Mouse (Mus musculus): ENCODE measurements around the gene Myo9b. TPM values are rescaled to one million over a fixed set of nuclear protein-coding genes. Genes with fewer than 3 reads are reported as not detected.
"Not testable (repeated sequence)": the region's sequence is repeated elsewhere in the genome, so short reads cannot be mapped to it uniquely, and the experiment has no call there.

The Myo9b gene
- total RNA-seq, 1 experiment, result 36.1 TPM

GRCm38 (mm10) chr8:71282621-71283020 lies 10.1 kb downstream of the Myo9b start:
- no peak overlapping the region for H3K9ac ChIP-seq (ENCODE audit: insufficient read depth, low read depth, low read length, poor library complexity, severe bottlenecking)
- no peak overlapping the region for H3K27ac ChIP-seq (ENCODE audit: insufficient read depth, low read depth, low read length, poor library complexity, severe bottlenecking)
- no peaks in the 10 kb centered on the region for H3K9me3 ChIP-seq (ENCODE audit: control insufficient read depth, insufficient read depth, low read depth, low read length)
- in situ Hi-C loops (cut with MboI; ENCODE audit: low sequenced_read_pairs in 2 of 2, unreplicated experiment in 2 of 2), result no loop called here
- H3K4me1 ChIP-seq (ENCODE audit: control insufficient read depth in 2 of 2, insufficient read depth in 2 of 2, low read length in 2 of 2, poor library complexity in 1 of 2), result peaks cover 0 to 8% of the 10 kb centered on the region in 2 experiments; a peak in 1 of 4 replicates
- peaks cover 2% of the 10 kb centered on the region; the same call in 1 of the 2 replicates for H3K36me3 ChIP-seq (ENCODE audit: control insufficient read depth, insufficient read depth, low read length, poor library complexity, severe bottlenecking)
- H3K4me3 ChIP-seq (ENCODE audit: insufficient read depth in 1 of 2, low read depth in 1 of 2, low read length in 2 of 2, poor library complexity in 1 of 2, severe bottlenecking in 1 of 2), result no peak overlapping the region
- no peak for TF ChIP-seq MAFK (IDR thresholded peaks at IDR 0.05; ENCODE audit: insufficient read depth, low read depth, low read length)
- no peak for TF ChIP-seq ZC3H11A (IDR thresholded peaks at IDR 0.05; ENCODE audit: borderline replicate concordance, low read depth, low read length)
- no peak for TF ChIP-seq CHD2 (IDR thresholded peaks at IDR 0.05; ENCODE audit: low read depth, low read length)
- no peak for TF ChIP-seq ZNF384 (IDR thresholded peaks at IDR 0.05; ENCODE audit: low read depth, low read length)
- no peak for TF ChIP-seq HCFC1 (IDR thresholded peaks at IDR 0.05; ENCODE audit: borderline replicate concordance, insufficient read depth, low read length)
- no peak for DNase-seq (ENCODE audit: low read depth, low spot score)

GRCm38 (mm10) chr8:71286223-71286622 lies 13.7 kb downstream of the Myo9b start:
- not testable (repeated sequence) for H3K9me3 ChIP-seq (ENCODE audit: control insufficient read depth, insufficient read depth, low read depth, low read length); H3K4me3 ChIP-seq (ENCODE audit: insufficient read depth in 1 of 2, low read depth in 1 of 2, low read length in 2 of 2, poor library complexity in 1 of 2, severe bottlenecking in 1 of 2); DNase-seq (ENCODE audit: low read depth, low spot score); H3K27ac ChIP-seq (ENCODE audit: insufficient read depth, low read depth, low read length, poor library complexity, severe bottlenecking); H3K9ac ChIP-seq (ENCODE audit: insufficient read depth, low read depth, low read length, poor library complexity, severe bottlenecking)
- Histone ChIP-seq H3K4me1 (ENCODE audit: control insufficient read depth in 2 of 2, insufficient read depth in 2 of 2, low read length in 2 of 2, poor library complexity in 1 of 2) (peaks cover 0 to 14% of the 10 kb centered on the region in 2 experiments; a peak in 1 of 4 replicates), H3K36me3 (ENCODE audit: control insufficient read depth, insufficient read depth, low read length, poor library complexity, severe bottlenecking) (peaks cover 17% of the 10 kb centered on the region; the same call in 1 of the 2 replicates)
- in situ Hi-C loops (cut with MboI; ENCODE audit: low sequenced_read_pairs in 2 of 2, unreplicated experiment in 2 of 2), result loop anchor here (5.0 kb wide), 1 partner anchor 461 kb away; no protein-coding TSS in a partner anchor

- Histone ChIP-seq H3K4me3 (ENCODE audit: insufficient read depth in 1 of 2, low read depth in 1 of 2, low read length in 2 of 2, poor library complexity in 1 of 2, severe bottlenecking in 1 of 2) (no peak overlapping the region), H3K36me3 (ENCODE audit: control insufficient read depth, insufficient read depth, low read length, poor library complexity, severe bottlenecking) (peaks cover 20% of the 10 kb centered on the region; the same call in 1 of the 2 replicates), H3K27ac (ENCODE audit: insufficient read depth, low read depth, low read length, poor library complexity, severe bottlenecking) (no peak overlapping the region), H3K9ac (ENCODE audit: insufficient read depth, low read depth, low read length, poor library complexity, severe bottlenecking) (no peak overlapping the region), H3K9me3 (ENCODE audit: control insufficient read depth, insufficient read depth, low read depth, low read length) (no peaks in the 10 kb centered on the region), H3K4me1 (ENCODE audit: control insufficient read depth in 2 of 2, insufficient read depth in 2 of 2, low read length in 2 of 2, poor library complexity in 1 of 2) (peaks cover 0 to 12% of the 10 kb centered on the region in 2 experiments; a peak in 1 of 4 replicates)
- in situ Hi-C loops (cut with MboI; ENCODE audit: low sequenced_read_pairs in 2 of 2, unreplicated experiment in 2 of 2), result loop anchor here (5.0 kb wide), 1 partner anchor 459 kb away; no protein-coding TSS in a partner anchor
- DNase-seq (ENCODE audit: low read depth, low spot score), result no peak
- no peak for TF ChIP-seq MAFK (IDR thresholded peaks at IDR 0.05; ENCODE audit: insufficient read depth, low read depth, low read length)
- TF ChIP-seq HCFC1 (IDR thresholded peaks at IDR 0.05; ENCODE audit: borderline replicate concordance, insufficient read depth, low read length), result no peak
- TF ChIP-seq ZNF384 (IDR thresholded peaks at IDR 0.05; ENCODE audit: low read depth, low read length), result no peak
- TF ChIP-seq CHD2 (IDR thresholded peaks at IDR 0.05; ENCODE audit: low read depth, low read length), result no peak
- TF ChIP-seq ZC3H11A (IDR thresholded peaks at IDR 0.05; ENCODE audit: borderline replicate concordance, low read depth, low read length), result no peak
Observed at GRCm38 (mm10) chr8:71288441-71288949, 16.0 kb downstream of the Myo9b start.

GRCm38 (mm10) chr8:71289098-71289497 lies 16.6 kb downstream of the Myo9b start:
- Histone ChIP-seq H3K36me3 (ENCODE audit: control insufficient read depth, insufficient read depth, low read length, poor library complexity, severe bottlenecking) (peaks cover 20% of the 10 kb centered on the region; the same call in 1 of the 2 replicates), H3K9me3 (ENCODE audit: control insufficient read depth, insufficient read depth, low read depth, low read length) (no peaks in the 10 kb centered on the region), H3K9ac (ENCODE audit: insufficient read depth, low read depth, low read length, poor library complexity, severe bottlenecking) (no peak overlapping the region), H3K4me3 (ENCODE audit: insufficient read depth in 1 of 2, low read depth in 1 of 2, low read length in 2 of 2, poor library complexity in 1 of 2, severe bottlenecking in 1 of 2) (no peak overlapping the region), H3K27ac (ENCODE audit: insufficient read depth, low read depth, low read length, poor library complexity, severe bottlenecking) (no peak overlapping the region), H3K4me1 (ENCODE audit: control insufficient read depth in 2 of 2, insufficient read depth in 2 of 2, low read length in 2 of 2, poor library complexity in 1 of 2) (peaks cover 0 to 12% of the 10 kb centered on the region in 2 experiments; a peak in 1 of 4 replicates)
- no peak for TF ChIP-seq ZNF384 (IDR thresholded peaks at IDR 0.05; ENCODE audit: low read depth, low read length)
- in situ Hi-C loops (cut with MboI; ENCODE audit: low sequenced_read_pairs in 2 of 2, unreplicated experiment in 2 of 2), result loop anchor here (5.0 kb wide), 1 partner anchor 458 kb away; no protein-coding TSS in a partner anchor
- no peak for DNase-seq (ENCODE audit: low read depth, low spot score)

- Histone ChIP-seq H3K4me1 (ENCODE audit: control insufficient read depth in 2 of 2, insufficient read depth in 2 of 2, low read length in 2 of 2, poor library complexity in 1 of 2) (peaks cover 0 to 8% of the 10 kb centered on the region in 2 experiments; a peak in 1 of 4 replicates), H3K9ac (ENCODE audit: insufficient read depth, low read depth, low read length, poor library complexity, severe bottlenecking) (peak overlapping the region; percentile 34; the same call in 1 of the 2 replicates), H3K9me3 (ENCODE audit: control insufficient read depth, insufficient read depth, low read depth, low read length) (no peaks in the 10 kb centered on the region), H3K36me3 (ENCODE audit: control insufficient read depth, insufficient read depth, low read length, poor library complexity, severe bottlenecking) (peaks cover 18% of the 10 kb centered on the region; the same call in 1 of the 2 replicates), H3K27ac (ENCODE audit: insufficient read depth, low read depth, low read length, poor library complexity, severe bottlenecking) (no peak overlapping the region; the same call in 1 of the 2 replicates), H3K4me3 (ENCODE audit: insufficient read depth in 1 of 2, low read depth in 1 of 2, low read length in 2 of 2, poor library complexity in 1 of 2, severe bottlenecking in 1 of 2) (peak overlapping the region in 1 of 2 experiments; percentile 49; a peak in 3 of 4 replicates)
- TF ChIP-seq ZNF384 (IDR thresholded peaks at IDR 0.05; ENCODE audit: low read depth, low read length), result no peak
- no peak for TF ChIP-seq HCFC1 (IDR thresholded peaks at IDR 0.05; ENCODE audit: borderline replicate concordance, insufficient read depth, low read length)
- no peak for TF ChIP-seq MAFK (IDR thresholded peaks at IDR 0.05; ENCODE audit: insufficient read depth, low read depth, low read length)
- no peak for TF ChIP-seq ZC3H11A (IDR thresholded peaks at IDR 0.05; ENCODE audit: borderline replicate concordance, low read depth, low read length)
- no peak for TF ChIP-seq CHD2 (IDR thresholded peaks at IDR 0.05; ENCODE audit: low read depth, low read length)
- DNase-seq (ENCODE audit: low read depth, low spot score), result no peak
- in situ Hi-C loops (cut with MboI; ENCODE audit: low sequenced_read_pairs in 2 of 2, unreplicated experiment in 2 of 2), result no loop called here
Observed at GRCm38 (mm10) chr8:71290211-71290610, 17.7 kb downstream of the Myo9b start.
